In genomic region chr5:121778485-121779119, GRCm38 (mm10) we compare ENCODE assay signal across 10 mouse cellular contexts. TPM values are rescaled to one million over a fixed set of nuclear protein-coding genes. Genes with fewer than 3 reads are reported as not detected.
DNase-seq lines count a peak whose midpoint lies in the region; ATAC-seq and TF ChIP-seq lines count a peak whose summit lies in the region.
"Had no signal": no experiment of that assay in that cellular context is flagged by ENCODE, and none has a peak within 500 bp of the region (broad histone marks: within the 10 kb centered on the region; RNA-seq: fewer than 3 reads in every experiment).

No protein-coding gene starts in this region.

- no peak overlapping the region for H3K9ac ChIP-seq in forebrain, embryonic 12.5 days
- no peak overlapping the region for H3K9ac ChIP-seq in midbrain, embryonic 14.5 days (replicated peaks; ENCODE audit: low read length)
- H3K9ac ChIP-seq: liver, embryonic 13.5 days had no signal

- peaks cover 52% of the 10 kb centered on the region for H3K36me3 ChIP-seq in forebrain, embryonic 12.5 days (replicated peaks)
- H3K36me3 ChIP-seq in forebrain, embryonic 10.5 days (replicated peaks), result peaks cover 99% of the 10 kb centered on the region
- H3K36me3 ChIP-seq in midbrain, embryonic 14.5 days (ENCODE audit: control insufficient read depth, insufficient read depth, low read length), result peaks cover 79% of the 10 kb centered on the region

- no peak for ATAC-seq in forebrain, embryonic 12.5 days (ENCODE audit: low FRiP score)
- ATAC-seq in midbrain, embryonic 14.5 days (ENCODE audit: low FRiP score, low TSS enrichment), result no peak
- ATAC-seq in CD4-positive, CD25-positive, alpha-beta regulatory T cell, adult 4 months, result no peak

- peaks cover 3% of the 10 kb centered on the region; the same call in 1 of the 2 replicates for H3K4me1 ChIP-seq in forebrain, embryonic 12.5 days
- H3K4me1 ChIP-seq in forebrain, embryonic 10.5 days, result no peaks in the 10 kb centered on the region
- no peaks in the 10 kb centered on the region for H3K4me1 ChIP-seq in midbrain, embryonic 14.5 days (ENCODE audit: control insufficient read depth, insufficient read depth, low read length)
- H3K4me1 ChIP-seq: liver, embryonic 13.5 days had no signal

- peak overlapping the region; percentile 72 for H3K27ac ChIP-seq in forebrain, embryonic 12.5 days
- H3K27ac ChIP-seq in forebrain, embryonic 10.5 days, result no peak overlapping the region
- peak overlapping the region; percentile 24; the same call in 1 of the 2 replicates for H3K27ac ChIP-seq in layer of hippocampus, adult 2 months
- 0 out of 2 replicates have a peak overlapping the region, but pooled peaks have one; percentile 5 for H3K27ac ChIP-seq in midbrain, embryonic 14.5 days (replicated peaks; ENCODE audit: low read depth, low read length)
- H3K27ac ChIP-seq: liver, embryonic 13.5 days had no signal

- H3K4me2 ChIP-seq in forebrain, embryonic 12.5 days, result no peak overlapping the region
- no peak overlapping the region for H3K4me2 ChIP-seq in midbrain, embryonic 14.5 days (ENCODE audit: low read length)
- H3K4me2 ChIP-seq: liver, embryonic 13.5 days had no signal

- 68% methylated on average over 7 of the region's 7 CpGs for WGBS in forebrain, embryonic 12.5 days
- WGBS in forebrain, embryonic 10.5 days, result 96% methylated on average over 7 of the region's 7 CpGs
- 54% methylated on average over 7 of the region's 7 CpGs for WGBS in midbrain, embryonic 14.5 days

- H3K4me3 ChIP-seq in forebrain, embryonic 12.5 days (replicated peaks), result no peak overlapping the region
- no peak overlapping the region for H3K4me3 ChIP-seq in forebrain, embryonic 10.5 days
- H3K4me3 ChIP-seq in layer of hippocampus, adult 2 months, result no peak overlapping the region
- no peak overlapping the region for H3K4me3 ChIP-seq in midbrain, embryonic 14.5 days (replicated peaks; ENCODE audit: low read depth, low read length)
- H3K4me3 ChIP-seq: liver, embryonic 13.5 days; myocyte had no signal

- 0 out of 2 replicates have a peak, but pooled peaks have one; percentile 3 for TF ChIP-seq CTCF in layer of hippocampus, adult 2 months (conservative IDR thresholded peaks at IDR 0.05)

- intact Hi-C loops in gastrocnemius, postnatal 36 days (cut with DNase I), result no loop called here

- no peak for DNase-seq in forebrain, embryonic 10.5 days (ENCODE audit: extremely low spot score, low spot score)
- DNase-seq in adrenal gland, postnatal 25 days, result peak; percentile 38
- DNase-seq in layer of hippocampus, adult 2 months (ENCODE audit: low spot score in 2 of 2), result peak; percentile 76 to 86
- DNase-seq in midbrain, embryonic 14.5 days, result peak; percentile 73
- DNase-seq in lung, postnatal 10 days, result no peak
- DNase-seq in gastrocnemius, postnatal 36 days, result no peak
- DNase-seq: liver, embryonic 13.5 days had no signal

- no peaks in the 10 kb centered on the region for H3K9me3 ChIP-seq in forebrain, embryonic 12.5 days
- no peaks in the 10 kb centered on the region for H3K9me3 ChIP-seq in forebrain, embryonic 10.5 days
- no peaks in the 10 kb centered on the region for H3K9me3 ChIP-seq in midbrain, embryonic 14.5 days (ENCODE audit: control insufficient read depth, low read length)
- H3K9me3 ChIP-seq: liver, embryonic 13.5 days had no signal

- no peaks in the 10 kb centered on the region for H3K27me3 ChIP-seq in forebrain, embryonic 12.5 days
- no peaks in the 10 kb centered on the region for H3K27me3 ChIP-seq in forebrain, embryonic 10.5 days (ENCODE audit: poor library complexity, severe bottlenecking)
- no peaks in the 10 kb centered on the region for H3K27me3 ChIP-seq in midbrain, embryonic 14.5 days (ENCODE audit: control insufficient read depth, insufficient read depth, low read length)
- H3K27me3 ChIP-seq: liver, embryonic 13.5 days had no signal

RNA-seq across cellular contexts. Expression of gene Sh2b3, which starts 58.8 kb away (rescaled TPM):
- 7.1 and 7.4 TPM in 2 replicates for polyA plus RNA-seq in forebrain, embryonic 12.5 days (2016; fragmentation: Nextera tagmentation; extraction: Ambion mirVana)
- polyA plus RNA-seq in forebrain, embryonic 10.5 days (2016; fragmentation: Nextera tagmentation; extraction: Ambion mirVana), result 5.4 and 5.5 TPM in 2 replicates
- 36.4 and 46.0 TPM in 2 replicates for total RNA-seq in adrenal gland, postnatal 25 days (2021)
- 10 to 100 TPM; 19.9 to 21.6 TPM for total RNA-seq in layer of hippocampus, adult 2 months (2021)
- polyA plus RNA-seq in midbrain, embryonic 14.5 days (2014; fragmentation: Nextera tagmentation; extraction: Ambion mirVana), result 6.1 and 7.8 TPM in 2 replicates
- 10 to 100 TPM; 10.2 to 12.1 TPM for polyA plus RNA-seq in CD4-positive, CD25-positive, alpha-beta regulatory T cell, adult 4 months (2017; shearing (Covaris generic))
- 10 to 100 TPM; 13.5 TPM for total RNA-seq in gastrocnemius, postnatal 36 days (2021)

Comparison
In these comparisons a context has a peak if more than half of its experiments do, and no peak if none do; other contexts are left out.
1. DNase-seq: peak in adrenal gland, postnatal 25 days (single experiment), layer of hippocampus, adult 2 months (2 of 2) and midbrain, embryonic 14.5 days (single experiment); none in forebrain, embryonic 10.5 days (single experiment), lung, postnatal 10 days (single experiment) and gastrocnemius, postnatal 36 days (0 of 2).